ENCODE assay signal across 21 mouse cellular contexts in genomic region chr17:33875797-33876196, GRCm38 (mm10). TPM values are rescaled to one million over a fixed set of nuclear protein-coding genes. Genes with fewer than 3 reads are reported as not detected.
DNase-seq lines count a peak whose midpoint lies in the region; ATAC-seq and TF ChIP-seq lines count a peak whose summit lies in the region.
"Not testable (repeated sequence)": the region's sequence is repeated elsewhere in the genome, so short reads cannot be mapped to it uniquely, and the experiment has no call there.
"Had no signal": no experiment of that assay in that cellular context is flagged by ENCODE, and none has a peak within 500 bp of the region (broad histone marks: within the 10 kb centered on the region; RNA-seq: fewer than 3 reads in every experiment).

No protein-coding gene starts in this region.

- not testable (repeated sequence) for ATAC-seq in heart, postnatal 0 days (ENCODE audit: insufficient read depth, low read depth)
- 0 out of 2 replicates have a peak, but pooled peaks have one; percentile 24 for ATAC-seq in liver, embryonic 12.5 days
- 0 out of 2 replicates have a peak, but pooled peaks have one; percentile 55 for ATAC-seq in megakaryocyte-erythroid progenitor cell, adult 5-6 weeks (replicated peaks; ENCODE audit: low FRiP score, low TSS enrichment, poor library complexity, severe bottlenecking)

- not testable (repeated sequence) for H3K4me2 ChIP-seq in heart, postnatal 0 days (ENCODE audit: low read depth, low read length); liver, embryonic 12.5 days

- not testable (repeated sequence) for H3K4me3 ChIP-seq in heart, postnatal 0 days (ENCODE audit: low read depth, low read length); liver, embryonic 12.5 days

- H3K4me1 ChIP-seq in heart, postnatal 0 days (ENCODE audit: control insufficient read depth, insufficient read depth); liver, embryonic 12.5 days: not testable (repeated sequence)

- H3K9me3 ChIP-seq in heart, postnatal 0 days (replicated peaks; ENCODE audit: control insufficient read depth, low read length); liver, embryonic 12.5 days (replicated peaks): not testable (repeated sequence)

- DNase-seq in 416B (ENCODE audit: low read depth) (peak; percentile 55), R1 (ENCODE audit: low read depth, low spot score) (peak; percentile 70)
- DNase-seq in embryo, embryonic 10 days (ENCODE audit: low spot score), result peak; percentile 36
- DNase-seq in heart, postnatal 0 days (ENCODE audit: low spot score), result not testable (repeated sequence)
- peak; percentile 29 for DNase-seq in kidney, postnatal 14 days
- peak; percentile 21 for DNase-seq in thymus, postnatal 14 days

- H3K9ac ChIP-seq in heart, postnatal 0 days (replicated peaks; ENCODE audit: low read depth, low read length); liver, embryonic 12.5 days: not testable (repeated sequence)

- not testable (repeated sequence) for TF ChIP-seq EP300 in heart, postnatal 0 days (IDR thresholded peaks at IDR 0.05; ENCODE audit: low read depth)

- H3K36me3 ChIP-seq in heart, postnatal 0 days (replicated peaks; ENCODE audit: control insufficient read depth, insufficient read depth, low read length), result peaks cover 17% of the 10 kb centered on the region; the same call in 1 of the 2 replicates
- H3K36me3 ChIP-seq in liver, embryonic 12.5 days, result peaks cover 61% of the 10 kb centered on the region

- 76% methylated on average over 5 of the region's 5 CpGs for WGBS in heart, postnatal 0 days
- 72% methylated on average over 5 of the region's 5 CpGs for WGBS in liver, embryonic 12.5 days (ENCODE audit: insufficient replicate concordance)

- H3K27ac ChIP-seq in heart, postnatal 0 days (ENCODE audit: low read depth); liver, embryonic 12.5 days: not testable (repeated sequence)

- not testable (repeated sequence) for H3K27me3 ChIP-seq in heart, postnatal 0 days (ENCODE audit: control insufficient read depth, insufficient read depth, low read length); liver, embryonic 12.5 days (replicated peaks)

- TF ChIP-seq CTCF in heart, postnatal 0 days (IDR thresholded peaks at IDR 0.05; ENCODE audit: low read depth), result peak; percentile 33; the same call in 1 of the 2 replicates

RNA-seq across cellular contexts. Expression of gene Gm7029, which starts 2.2 kb away (rescaled TPM):
- not detected in 2 replicates for total RNA-seq in heart, postnatal 0 days (2014; rRNA removed; ENCODE audit: low replicate concordance)
- not detected in 2 replicates for polyA plus RNA-seq in heart, postnatal 0 days (2015; fragmentation: Nextera tagmentation; extraction: Ambion mirVana)
- polyA plus RNA-seq in liver, embryonic 12.5 days (2016; fragmentation: Nextera tagmentation; extraction: Ambion mirVana), result not detected in 2 replicates
- total RNA-seq in megakaryocyte-erythroid progenitor cell, adult 5-6 weeks (2014; fragmentation: Nextera tagmentation), result not detected in 2 replicates
- not detected in 2 replicates for total RNA-seq in megakaryocyte-erythroid progenitor cell, adult 5-6 weeks (2017)
- total RNA-seq: adrenal gland, adult 8-10 months; gastrocnemius, adult 18-20 months; heart, adult 18-20 months; heart, postnatal 10 days; layer of hippocampus, postnatal 25 days; left cerebral cortex, postnatal 4 days had no signal
- polyA plus RNA-seq: embryonic facial prominence, embryonic 15.5 days; forebrain, embryonic 14.5 days; kidney, embryonic 15.5 days; lung, embryonic 15.5 days; midbrain, embryonic 11.5 days; Patski; thymus, postnatal 0 days had no signal

RNA-seq across cellular contexts. Expression of gene Kifc1, which starts 14.7 kb away (rescaled TPM):
- total RNA-seq in heart, postnatal 0 days (2014; rRNA removed; ENCODE audit: low replicate concordance), result 17.0 and 30.1 TPM in 2 replicates
- polyA plus RNA-seq in heart, postnatal 0 days (2015; fragmentation: Nextera tagmentation; extraction: Ambion mirVana), result 2.0 and 2.1 TPM in 2 replicates
- polyA plus RNA-seq in liver, embryonic 12.5 days (2016; fragmentation: Nextera tagmentation; extraction: Ambion mirVana), result 4.8 and 6.0 TPM in 2 replicates
- 14.7 and 31.9 TPM in 2 replicates for total RNA-seq in megakaryocyte-erythroid progenitor cell, adult 5-6 weeks (2014; fragmentation: Nextera tagmentation)
- 15.6 and 17.0 TPM in 2 replicates for total RNA-seq in megakaryocyte-erythroid progenitor cell, adult 5-6 weeks (2017)

RNA-seq across cellular contexts. Expression of gene Platr17, which starts 29.1 kb away (rescaled TPM):
- not detected in 2 replicates for total RNA-seq in heart, postnatal 0 days (2014; rRNA removed; ENCODE audit: low replicate concordance)
- polyA plus RNA-seq in heart, postnatal 0 days (2015; fragmentation: Nextera tagmentation; extraction: Ambion mirVana), result not detected in 2 replicates
- polyA plus RNA-seq in liver, embryonic 12.5 days (2016; fragmentation: Nextera tagmentation; extraction: Ambion mirVana), result 0.51 and 0.78 TPM in 2 replicates
- total RNA-seq in megakaryocyte-erythroid progenitor cell, adult 5-6 weeks (2014; fragmentation: Nextera tagmentation), result not detected in 2 replicates
- total RNA-seq in megakaryocyte-erythroid progenitor cell, adult 5-6 weeks (2017), result not detected in 2 replicates
- total RNA-seq: adrenal gland, adult 8-10 months; gastrocnemius, adult 18-20 months; heart, adult 18-20 months; heart, postnatal 10 days; layer of hippocampus, postnatal 25 days; left cerebral cortex, postnatal 4 days had no signal
- polyA plus RNA-seq: forebrain, embryonic 14.5 days; Patski had no signal

RNA-seq across cellular contexts. Expression of gene Cd320, which starts 32.9 kb away (rescaled TPM):
- total RNA-seq in heart, postnatal 0 days (2014; rRNA removed; ENCODE audit: low replicate concordance), result 17.3 and 24.0 TPM in 2 replicates
- polyA plus RNA-seq in heart, postnatal 0 days (2015; fragmentation: Nextera tagmentation; extraction: Ambion mirVana), result 37.3 and 41.6 TPM in 2 replicates
- 22.2 and 24.1 TPM in 2 replicates for polyA plus RNA-seq in liver, embryonic 12.5 days (2016; fragmentation: Nextera tagmentation; extraction: Ambion mirVana)
- total RNA-seq in megakaryocyte-erythroid progenitor cell, adult 5-6 weeks (2014; fragmentation: Nextera tagmentation), result 11.4 and 19.2 TPM in 2 replicates
- 14.1 and 19.6 TPM in 2 replicates for total RNA-seq in megakaryocyte-erythroid progenitor cell, adult 5-6 weeks (2017)

RNA-seq across cellular contexts. Expression of gene Daxx, which starts 33.4 kb away (rescaled TPM):
- total RNA-seq in heart, postnatal 0 days (2014; rRNA removed; ENCODE audit: low replicate concordance), result 15.2 and 19.3 TPM in 2 replicates
- polyA plus RNA-seq in heart, postnatal 0 days (2015; fragmentation: Nextera tagmentation; extraction: Ambion mirVana), result 18.0 and 20.0 TPM in 2 replicates
- polyA plus RNA-seq in liver, embryonic 12.5 days (2016; fragmentation: Nextera tagmentation; extraction: Ambion mirVana), result 33.4 and 37.1 TPM in 2 replicates
- total RNA-seq in megakaryocyte-erythroid progenitor cell, adult 5-6 weeks (2014; fragmentation: Nextera tagmentation), result 60.3 and 70.5 TPM in 2 replicates
- 41.3 and 49.0 TPM in 2 replicates for total RNA-seq in megakaryocyte-erythroid progenitor cell, adult 5-6 weeks (2017)
